Mouse (Mus musculus) cerebellum, adult 2 months (tissue): ENCODE measurements around the gene Vmn2r66.

ENCODE experiments used
- CTCF ChIP-seq: fragments of 200-500 bp; IDR thresholded peaks from 2 replicates; pipeline ENCODE4 v1.5.1; 2011; ENCODE audit warnings: low read depth, mild to moderate bottlenecking, control low read depth, low read length, moderate library complexity, borderline replicate concordance; ENCODE audit not compliant: insufficient read depth
- POLR2A ChIP-seq: fragments of 200-500 bp; IDR thresholded peaks from 2 replicates; pipeline ENCODE4 v1.6.1; 2011; ENCODE audit warnings: low read length, control low read depth, borderline replicate concordance; ENCODE audit not compliant: insufficient read depth

GRCm38 (mm10) chr7:84964015-84964414 is 48.1 kb downstream of the Vmn2r66 start, which contains the start of gene Vmn2r65:
- TF ChIP-seq CTCF (no peak), POLR2A (no peak)
